Mouse (Mus musculus) adipocyte (in vitro differentiated cells): ENCODE measurements around the gene Ermp1.
"Not testable (repeated sequence)": the region's sequence is repeated elsewhere in the genome, so short reads cannot be mapped to it uniquely, and the experiment has no call there.

Experiments used
- DNase-seq: peaks from one replicate; pipeline ENCODE4 v3.0.0-alpha.2; 2016; ENCODE audit warnings: low spot score

Ermp1 gene

GRCm38 (mm10) chr19:29603548-29604353 is 44.5 kb downstream of the Ermp1 start:
- DNase-seq = no peak

- DNase-seq = no peak
These were observed 49.2 kb downstream of the Ermp1 start for GRCm38 (mm10) chr19:29598981-29599380.

- no peak for DNase-seq
These were observed 51.2 kb downstream of the Ermp1 start for GRCm38 (mm10) chr19:29596985-29597384.

DNA sequence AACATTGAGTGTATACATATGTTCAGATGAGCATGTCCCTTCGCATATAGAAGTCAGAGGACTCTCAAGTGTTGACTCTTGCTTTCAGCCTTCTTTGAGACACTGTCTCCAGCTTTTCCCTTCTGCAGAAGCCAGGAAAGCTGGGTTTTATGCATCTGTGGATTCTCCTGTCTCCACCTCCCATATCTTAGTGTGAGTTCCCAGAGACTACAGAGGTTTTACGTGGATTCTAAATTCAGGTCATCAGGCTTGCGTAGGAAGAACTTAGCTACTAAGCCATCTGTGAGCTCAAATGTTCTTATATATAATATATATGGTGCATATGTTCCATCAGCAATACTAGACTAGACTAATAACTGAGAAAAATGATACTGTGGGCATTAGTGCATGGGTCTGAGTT is 51.9 kb downstream of the Ermp1 start:
- DNase-seq = no peak

GRCm38 (mm10) chr19:29593783-29594182 is 54.4 kb downstream of the Ermp1 start:
- DNase-seq = not testable (repeated sequence)

DNA sequence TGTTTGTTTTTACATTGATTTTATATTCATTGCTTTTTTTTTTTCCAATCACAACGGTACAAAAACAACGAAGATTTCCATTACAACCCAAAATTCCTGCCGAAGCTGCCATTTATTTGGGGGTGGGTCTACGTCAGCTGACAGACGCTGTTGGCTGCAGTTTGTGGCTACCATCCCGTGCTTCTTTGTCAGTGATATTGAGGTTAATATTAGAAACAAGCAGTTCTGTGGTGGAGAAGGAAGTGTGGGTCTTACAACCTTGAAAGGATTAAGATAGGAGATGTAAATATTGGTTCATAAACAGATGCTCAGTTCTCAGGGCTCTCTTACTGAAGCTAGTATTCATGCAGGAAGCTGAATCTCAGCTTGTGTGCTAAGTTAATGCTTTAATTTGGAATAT is 64.5 kb downstream of the Ermp1 start:
- no peak for DNase-seq

DNA sequence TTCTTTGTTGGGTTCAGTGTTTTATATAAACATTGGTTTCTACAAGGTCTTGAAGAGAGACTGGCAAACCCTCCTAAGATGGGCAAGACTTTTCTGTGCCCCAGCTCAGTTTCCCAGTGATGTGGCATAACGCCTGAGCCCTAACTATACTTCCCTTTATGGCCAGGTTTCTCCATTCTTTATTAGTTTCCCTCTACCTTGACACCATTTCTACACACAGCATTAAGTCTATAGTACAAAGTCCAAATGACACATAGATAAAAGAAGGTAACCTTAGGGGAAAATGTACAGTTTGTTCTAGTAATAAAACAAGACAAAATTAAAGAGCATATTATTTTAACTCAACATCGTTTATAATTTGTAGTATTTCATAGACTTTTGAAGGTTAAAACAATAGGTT is 65.8 kb downstream of the Ermp1 start:
- no peak for DNase-seq

GRCm38 (mm10) chr19:29566512-29566911 is 81.7 kb downstream of the Ermp1 start:
- no peak for DNase-seq

DNA sequence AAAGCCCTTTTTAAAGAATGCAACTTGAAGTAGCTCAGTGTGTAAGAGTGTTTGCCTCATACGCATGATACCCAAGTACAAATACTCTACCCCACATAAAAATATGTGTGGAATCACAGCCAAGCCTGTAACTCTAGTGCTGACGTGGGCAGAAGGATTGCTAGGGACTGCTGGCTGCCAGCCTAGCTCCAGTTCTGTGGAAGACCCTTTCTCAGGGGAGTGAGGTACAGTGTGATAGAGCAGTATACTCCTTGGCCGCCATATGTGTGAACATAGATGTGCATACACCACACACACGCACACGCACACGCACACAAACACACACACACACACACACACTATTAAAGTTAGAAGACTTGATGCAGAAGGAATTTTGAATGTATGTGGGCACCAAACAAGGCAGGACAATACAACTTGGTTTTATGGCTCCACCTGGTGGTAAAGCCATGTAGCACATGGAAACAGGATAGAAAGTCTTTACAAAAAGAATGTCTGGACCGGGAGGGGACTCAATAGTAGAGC is 84.9 kb downstream of the Ermp1 start:
- DNase-seq = peak; percentile 86

DNA sequence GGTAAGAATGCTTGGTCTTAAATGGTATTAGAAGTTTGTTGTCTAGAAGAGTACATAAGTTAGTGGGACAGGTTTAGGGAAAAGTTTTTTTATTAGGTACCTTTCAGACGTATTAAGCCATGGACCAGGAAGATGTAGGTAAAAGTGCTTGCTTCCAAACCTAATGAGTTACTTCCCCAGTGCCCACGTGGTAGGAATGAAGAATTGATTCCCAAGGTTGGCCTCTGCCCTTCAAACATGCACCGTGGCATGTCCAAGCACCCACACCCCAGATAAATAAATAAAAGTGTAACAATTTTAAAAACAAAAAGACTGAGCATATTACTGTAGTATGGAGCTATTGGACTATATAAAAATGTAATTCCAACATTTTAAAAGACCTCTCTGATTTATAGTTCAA is 85.6 kb downstream of the Ermp1 start:
- no peak for DNase-seq

- no peak for DNase-seq
These were observed 86.0 kb downstream of the Ermp1 start for GRCm38 (mm10) chr19:29562166-29562565.
